Mouse (Mus musculus): ENCODE measurements around the gene Tnr.

DNA sequence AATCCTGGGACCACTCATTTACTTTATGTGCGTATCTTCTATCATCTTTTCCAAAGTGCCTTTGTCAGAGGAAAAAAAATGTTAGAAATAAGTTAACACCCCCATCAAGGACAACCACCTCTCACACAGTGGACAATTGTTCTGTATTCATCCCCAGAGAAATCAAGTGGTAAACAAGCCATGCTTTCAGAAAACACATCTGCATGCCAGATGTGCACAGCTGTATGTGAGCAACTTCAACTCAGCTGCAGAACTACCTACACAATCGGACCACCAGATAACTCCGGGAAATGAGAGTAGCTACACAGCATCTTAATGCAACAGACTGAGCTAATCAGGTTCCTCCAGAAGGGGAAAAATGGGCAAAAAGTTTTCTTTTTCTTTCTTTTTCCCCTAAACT, 251.6 kb downstream of the Tnr start:
- TF ChIP-seq POLR2A (IDR thresholded peaks at IDR 0.05; ENCODE audit: low read depth, low read length) (no peak), CTCF (IDR thresholded peaks at IDR 0.05; ENCODE audit: extremely low read depth, insufficient read depth, insufficient read length, insufficient replicate concordance) (no peak)
